Mouse (Mus musculus): ENCODE data around the gene Gm17190.
"Not testable (repeated sequence)": the region's sequence is repeated elsewhere in the genome, so short reads cannot be mapped to it uniquely, and the experiment has no call there.

The Gm17190 gene

DNA sequence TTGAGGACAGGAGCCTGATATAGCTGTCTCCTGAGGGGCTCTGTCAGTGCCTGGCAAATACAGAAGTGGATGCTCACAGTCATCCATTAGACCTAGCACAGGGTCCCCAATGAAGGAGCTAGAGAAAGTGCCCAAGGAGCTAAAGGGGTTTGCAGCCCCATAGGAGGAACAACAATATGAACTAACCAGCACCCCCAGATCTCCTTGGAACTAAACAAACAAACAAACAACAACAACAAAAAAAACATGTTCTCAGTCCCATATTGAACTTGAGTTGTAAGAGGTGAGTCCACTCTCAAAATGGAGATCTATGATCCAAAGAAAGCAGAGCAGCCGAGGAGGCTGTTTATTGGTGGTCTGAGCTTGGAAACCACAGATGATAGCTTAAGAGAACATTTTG is at the start of gene Gm17190:
Gene Gm17190, plus strand, starts transcription at position 301 of the 400 bp plus-strand sequence.
- DNase-seq, result not testable (repeated sequence)

DNA sequence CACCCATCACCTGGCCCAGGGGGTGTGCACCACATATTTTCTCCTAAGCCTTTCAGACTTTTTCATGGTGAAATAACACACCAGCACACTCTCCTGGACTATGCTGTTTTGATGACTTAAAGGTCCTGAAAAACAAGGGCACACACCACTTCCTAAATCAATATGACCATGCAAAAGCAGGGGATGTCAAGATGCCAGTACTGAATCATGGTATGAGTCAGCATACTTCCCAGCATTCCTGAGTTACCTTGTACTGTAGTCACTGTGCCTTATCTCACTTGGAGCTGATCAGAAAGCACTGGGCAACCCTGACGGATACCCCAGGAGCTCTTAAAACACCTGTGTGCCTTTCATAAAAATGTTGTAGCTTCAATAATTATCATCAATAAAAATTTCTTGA is 42.3 kb upstream of the Gm17190 start:
- no peak for DNase-seq

DNA sequence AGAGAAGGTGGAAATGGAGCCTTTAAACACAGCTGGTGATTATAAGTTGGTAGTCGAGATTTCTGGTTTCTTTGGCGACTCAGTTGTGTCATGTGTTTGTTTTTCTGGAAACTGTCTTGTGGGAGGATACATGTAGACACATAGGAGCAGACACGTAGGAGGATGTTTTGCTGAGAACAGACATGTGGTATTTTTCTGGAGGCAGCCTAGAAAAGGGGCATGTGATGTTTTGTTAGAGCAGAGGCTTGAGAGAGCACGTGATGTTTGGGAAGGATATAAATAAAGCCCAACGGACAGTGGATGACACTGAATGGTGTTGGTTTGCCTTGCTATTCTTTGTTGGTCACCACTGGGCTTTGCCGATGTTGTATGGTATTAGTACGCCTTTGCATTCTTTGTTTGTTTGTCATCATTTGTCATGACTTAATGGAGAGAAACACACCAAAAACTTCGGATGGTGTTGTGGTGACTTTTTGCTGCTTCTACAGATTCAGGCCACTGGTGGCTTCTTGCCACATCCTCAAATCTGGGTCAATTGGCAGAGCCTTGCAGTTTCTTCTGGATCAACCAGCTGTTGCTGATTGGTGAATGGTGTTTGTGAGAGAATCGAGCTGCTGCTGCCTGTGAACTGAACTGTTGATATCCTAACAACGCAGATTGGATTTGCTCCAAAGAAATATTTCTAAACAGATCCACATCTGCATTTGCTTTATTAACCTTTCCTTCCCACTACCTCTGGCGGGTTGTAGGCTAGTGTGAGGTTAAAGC is 41.4 kb upstream of the Gm17190 start:
- DNase-seq, result no peak

DNA sequence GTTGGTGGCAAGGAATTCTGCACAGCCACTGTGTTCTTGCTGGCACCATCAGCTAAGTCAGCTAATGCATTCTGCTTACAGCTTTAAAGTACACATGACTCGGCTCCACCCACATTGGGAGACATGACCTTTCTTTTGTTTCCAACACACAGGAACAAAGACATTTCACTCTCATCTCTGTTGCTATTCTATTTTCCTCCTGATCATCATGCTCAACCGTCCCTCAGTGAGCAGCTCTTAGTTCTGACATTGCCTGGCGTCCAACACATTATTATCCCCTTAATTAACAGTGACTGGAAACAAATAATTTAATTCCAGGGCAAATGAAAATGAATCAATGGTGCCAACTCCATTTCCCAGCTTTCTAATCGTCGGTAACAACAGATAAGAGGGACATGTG is 36.5 kb upstream of the Gm17190 start:
- DNase-seq, result no peak

DNA sequence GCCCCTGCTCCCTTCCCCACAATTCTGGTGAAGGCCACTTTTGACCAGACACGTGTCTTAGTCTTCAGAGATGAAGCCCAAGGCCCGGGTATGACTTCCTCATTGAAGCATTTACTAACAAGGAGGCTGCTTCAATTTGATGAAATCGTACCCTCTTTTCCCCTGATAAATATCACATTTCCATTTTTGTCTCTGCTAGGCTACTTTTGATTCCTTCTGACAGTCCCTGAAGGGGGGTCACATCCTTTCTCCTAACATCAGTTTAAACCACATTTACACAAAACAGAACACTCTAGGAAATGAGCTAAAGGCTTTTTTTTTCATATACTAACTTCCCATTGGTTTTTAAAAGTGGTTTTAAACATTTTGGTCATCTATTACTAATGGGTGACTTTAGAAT is 29.1 kb upstream of the Gm17190 start:
- DNase-seq, result no peak

DNA sequence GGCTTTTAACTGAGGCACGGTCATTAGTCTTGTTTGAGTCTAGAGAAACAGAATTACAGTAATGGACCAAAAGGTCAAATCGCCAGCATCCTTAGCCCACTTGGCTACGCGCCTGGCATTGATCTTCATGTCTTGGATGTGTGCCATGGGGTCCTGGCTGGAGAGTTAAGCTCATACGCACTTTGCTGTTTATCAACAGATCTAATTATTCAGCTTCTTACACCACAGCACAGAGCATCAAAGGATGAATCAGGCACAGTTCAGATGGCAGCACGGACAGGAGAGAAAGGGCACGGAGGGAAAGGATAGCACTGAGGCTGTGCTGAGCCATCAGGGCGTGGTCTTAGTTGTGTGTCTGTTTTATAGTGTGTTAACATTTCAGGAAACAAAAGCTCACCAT is 8.3 kb upstream of the Gm17190 start:
- DNase-seq, result no peak

DNA sequence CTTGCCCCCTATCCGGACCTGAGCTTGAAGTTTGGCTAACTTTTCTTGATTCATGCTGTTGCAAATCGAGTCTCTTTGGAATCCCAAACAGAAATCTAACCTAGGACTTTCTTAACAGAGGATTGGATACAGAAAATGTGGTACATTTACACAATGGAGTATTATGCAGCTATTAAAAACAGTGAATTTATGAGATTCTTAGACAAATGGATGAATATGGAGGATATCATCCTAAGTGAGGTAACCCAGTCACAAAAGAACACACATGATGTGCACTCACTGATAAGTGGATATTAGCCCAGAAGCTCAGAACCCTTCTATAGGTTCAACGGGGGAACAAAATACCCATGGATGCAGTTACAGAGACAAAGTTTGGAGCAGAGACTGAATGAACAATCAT is 578 bp upstream of the Gm17190 start, which contains the start of gene Gm20075:
Gene Gm20075, minus strand, starts transcription at position 101 of the 400 bp plus-strand sequence.
- DNase-seq, result not testable (repeated sequence)

DNA sequence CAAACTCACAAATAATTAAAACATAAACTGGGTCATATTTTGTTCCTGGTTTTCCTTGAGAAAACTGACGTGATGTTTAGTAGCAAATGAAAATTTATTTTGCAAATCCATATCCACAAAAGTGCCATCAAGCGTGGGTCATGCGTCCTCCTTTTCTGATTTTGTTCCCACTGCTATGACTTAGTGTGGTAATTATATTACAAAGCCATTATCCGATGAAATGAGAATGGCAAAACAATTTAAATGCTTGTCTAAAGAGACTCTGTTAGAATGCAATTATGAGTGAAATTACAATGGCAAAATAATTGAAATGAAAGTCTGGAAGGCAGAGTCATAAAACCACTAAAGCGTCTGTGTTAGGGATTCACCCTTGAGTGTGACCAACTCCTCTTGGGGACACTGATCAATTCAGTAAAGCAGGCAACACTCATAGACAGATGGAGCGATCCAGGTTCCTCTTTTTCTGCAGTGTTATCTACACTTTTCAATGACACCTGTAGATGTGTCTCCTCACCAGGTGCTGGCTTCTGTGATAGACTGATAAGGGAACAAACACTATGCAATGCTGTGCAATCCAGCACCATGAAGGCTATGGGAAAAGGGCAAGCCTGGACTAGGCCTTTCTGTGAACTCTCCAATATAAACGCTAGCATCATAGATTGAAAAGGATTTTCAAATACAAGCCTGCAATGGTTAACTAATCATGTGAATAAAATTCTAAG is 3.9 kb downstream of the Gm17190 start:
- no peak for DNase-seq

DNA sequence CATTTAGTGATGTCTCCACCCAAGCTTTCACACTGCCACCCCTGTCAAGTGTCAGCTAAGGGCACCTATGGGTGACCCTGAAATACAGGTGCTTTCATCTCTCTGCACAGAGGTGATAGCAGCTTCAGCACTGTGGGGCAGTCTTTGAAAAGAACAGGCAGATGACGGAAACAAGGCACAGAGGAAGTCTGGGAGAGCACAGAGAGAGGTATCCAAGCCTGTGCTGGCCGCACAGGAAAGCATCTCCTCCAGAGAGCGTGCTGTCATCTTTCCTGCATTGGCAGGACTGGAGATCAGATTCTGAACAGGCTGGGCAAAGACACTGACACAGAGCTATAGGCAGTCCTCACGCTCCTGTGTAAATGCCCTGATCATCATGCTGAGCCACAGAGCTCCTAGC is 9.1 kb downstream of the Gm17190 start:
- DNase-seq, result no peak

DNA sequence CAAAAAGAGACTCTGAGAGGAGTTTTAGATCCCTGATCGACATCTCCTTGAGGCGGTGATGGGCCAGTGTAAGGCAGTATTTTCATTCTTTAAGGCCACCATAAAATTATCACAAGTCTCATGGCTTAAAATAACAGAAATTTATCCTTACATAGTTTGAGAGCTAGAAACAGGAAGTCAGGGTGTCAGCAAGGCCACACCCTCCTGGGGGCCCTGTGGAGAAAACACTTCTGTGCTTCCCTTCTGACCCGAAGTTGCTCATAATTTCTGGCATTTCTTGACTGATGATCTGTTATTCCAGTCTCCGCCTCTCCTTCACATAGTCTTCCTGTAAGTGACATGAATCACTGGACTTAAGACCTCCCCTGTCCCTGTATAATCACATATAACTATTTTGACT is 24.5 kb downstream of the Gm17190 start:
- no peak for DNase-seq

DNA sequence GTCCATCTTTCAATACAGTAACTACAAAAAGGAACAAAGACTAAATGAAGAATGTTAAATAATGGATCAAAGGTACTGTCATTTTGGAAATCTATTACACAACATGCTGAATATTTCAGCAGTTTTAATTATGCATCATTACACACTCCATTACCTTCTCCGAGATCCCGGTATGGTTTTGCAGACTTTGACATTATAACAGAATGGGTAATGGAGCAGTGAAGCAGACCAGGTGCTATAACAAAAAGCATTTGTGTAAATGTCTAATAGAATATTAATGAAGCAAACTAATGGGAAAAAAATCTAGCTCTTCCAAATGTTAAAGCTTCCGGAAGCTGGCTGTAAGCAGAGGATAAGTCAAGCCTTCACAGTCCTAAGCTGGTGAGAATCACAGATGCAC is 28.9 kb downstream of the Gm17190 start:
- DNase-seq, result no peak

DNA sequence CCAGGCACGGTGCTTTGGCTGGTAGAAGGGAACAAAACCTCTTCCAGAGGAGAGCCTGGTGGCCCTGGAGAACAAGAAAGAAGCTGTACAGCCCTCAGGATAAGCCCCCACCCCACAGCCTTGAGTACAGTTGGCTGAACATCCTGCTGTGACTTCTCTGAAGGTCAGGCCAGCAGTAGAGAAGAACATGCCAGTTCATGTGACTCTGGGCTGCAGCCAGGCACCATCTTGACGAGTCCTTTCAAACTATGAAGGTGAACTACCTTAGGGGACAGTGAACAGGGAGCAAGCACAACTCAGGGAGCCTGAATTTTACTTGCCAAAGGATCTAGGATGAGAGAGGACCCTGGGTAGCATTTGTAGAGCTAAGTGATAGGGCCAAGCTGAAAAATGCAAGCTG is 30.9 kb downstream of the Gm17190 start:
- no peak for DNase-seq

DNA sequence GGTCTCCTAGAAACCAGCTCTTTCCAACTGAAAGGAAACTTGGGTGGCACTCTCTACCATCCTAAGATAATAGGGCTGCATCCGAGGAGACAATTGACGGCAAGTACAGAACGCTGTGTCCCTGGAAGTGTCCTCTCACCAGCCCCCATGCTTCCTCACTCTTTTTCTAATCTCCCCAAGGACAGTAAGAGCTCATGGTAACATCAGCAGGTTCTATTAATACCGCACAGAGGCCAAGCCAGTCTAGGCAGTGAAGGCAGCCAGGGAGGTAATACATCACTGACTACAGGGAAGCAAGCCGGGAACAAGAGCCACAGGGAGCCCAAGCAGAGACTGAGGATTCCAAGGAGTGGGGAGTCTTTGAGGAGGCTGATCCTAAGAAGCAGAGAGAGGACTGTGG is 43.2 kb downstream of the Gm17190 start:
- DNase-seq, result no peak

DNA sequence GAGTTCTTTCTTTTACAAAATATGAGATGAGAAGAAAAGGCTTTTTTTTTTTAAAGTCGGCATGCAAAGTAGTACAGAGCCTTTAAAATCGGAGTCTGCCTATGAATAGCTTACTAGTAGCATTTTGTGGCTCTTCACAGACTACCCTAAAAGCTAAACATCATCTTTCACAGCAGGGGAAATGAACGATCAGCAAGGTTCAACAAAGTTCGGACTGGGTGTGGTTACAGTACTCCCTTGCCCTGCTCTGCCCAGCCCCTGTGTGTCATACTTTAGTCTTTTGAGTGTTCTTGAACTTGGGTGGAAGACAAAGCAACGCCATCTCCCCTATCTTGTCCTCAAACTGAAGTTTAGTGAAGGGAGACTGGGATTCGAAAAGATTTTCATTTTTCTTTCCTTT is 44.8 kb downstream of the Gm17190 start:
- no peak for DNase-seq

DNA sequence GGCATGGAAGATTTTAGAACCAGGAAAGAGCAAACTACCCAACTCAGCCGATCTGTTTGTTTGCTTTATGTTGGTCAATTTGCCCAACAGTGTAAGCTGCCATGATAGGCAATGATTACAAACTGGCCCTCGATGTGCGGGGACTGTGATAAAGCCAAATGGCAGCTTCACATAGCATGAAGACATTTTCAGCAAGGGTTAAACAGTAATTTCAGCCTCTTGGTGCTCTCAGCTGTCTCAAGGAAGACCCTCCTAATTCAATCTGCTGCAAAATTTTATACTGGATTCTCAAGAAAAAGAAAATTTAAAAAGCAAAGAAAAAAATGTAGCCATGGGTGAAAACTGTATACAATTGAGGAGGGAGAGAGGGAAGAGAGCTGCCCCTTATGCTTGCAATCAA is 47.2 kb downstream of the Gm17190 start:
- DNase-seq, result no peak

DNA sequence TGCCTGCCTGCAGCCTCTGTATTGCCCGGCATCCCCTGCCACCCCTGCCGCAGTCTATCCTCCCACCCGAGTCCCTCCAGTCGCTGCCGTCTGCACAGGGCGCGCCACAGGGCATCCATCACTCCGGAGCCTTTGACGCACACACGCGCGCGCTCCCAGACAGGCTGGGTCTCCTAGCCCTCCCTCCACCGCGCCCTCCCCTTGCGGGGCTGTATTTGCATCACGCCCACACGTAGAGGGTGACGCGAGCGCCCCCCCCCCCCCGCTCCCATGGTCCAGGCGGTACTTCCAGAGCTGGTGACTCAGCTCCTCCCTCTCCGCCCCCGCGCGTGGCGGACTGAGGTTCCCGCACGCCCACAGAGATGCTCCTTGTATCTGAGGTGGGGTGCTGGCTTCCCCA is 49.2 kb downstream of the Gm17190 start:
- DNase-seq, result no peak

DNA sequence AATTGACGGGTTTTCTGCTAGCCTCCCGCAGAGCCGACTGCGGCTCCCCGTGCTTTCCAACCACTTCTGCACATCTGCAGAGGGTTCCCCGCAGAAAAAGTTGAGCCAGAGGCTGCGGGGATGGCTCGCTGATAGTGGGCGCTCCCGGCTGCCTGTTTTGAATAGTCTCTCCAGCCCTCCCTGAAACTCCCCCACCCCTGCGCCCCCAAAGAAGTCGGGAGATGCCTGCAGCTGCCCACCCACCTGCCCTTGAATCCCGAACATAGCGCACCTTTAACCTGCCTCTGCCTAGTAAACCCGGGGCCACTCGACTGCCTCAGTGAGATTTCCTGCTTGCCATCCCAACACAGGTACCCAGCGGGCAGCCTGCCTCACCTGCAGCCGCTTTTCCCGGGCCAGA is 50.1 kb downstream of the Gm17190 start:
- DNase-seq, result no peak

DNA sequence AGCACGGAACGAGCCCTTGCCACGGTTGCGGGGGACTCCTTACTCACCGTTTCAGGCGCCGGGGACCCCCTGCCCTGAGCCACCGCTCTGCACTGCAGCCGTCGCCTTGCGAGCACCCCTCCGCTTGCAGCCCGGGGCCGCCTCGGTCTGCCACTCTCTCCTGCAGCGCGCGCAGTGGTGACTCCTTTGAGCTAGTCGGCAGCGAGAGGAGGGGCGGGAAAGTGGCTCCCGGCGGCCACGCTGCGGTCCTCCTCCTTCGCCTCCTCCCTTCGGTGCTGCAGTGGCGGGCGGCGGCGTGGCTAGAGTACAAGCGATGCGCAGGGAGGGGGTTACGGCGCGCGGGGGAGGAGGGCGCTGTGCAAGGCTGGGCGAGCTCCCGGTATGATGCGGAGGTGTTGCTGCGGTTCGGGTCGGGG is 50.6 kb downstream of the Gm17190 start, which contains the start of gene Sv2c:
Gene Sv2c, minus strand, starts transcription at position 177 of the 416 bp plus-strand sequence.
- DNase-seq, result no peak

Measured in kidney, postnatal 25 days (tissue).